Mouse (Mus musculus) spleen, postnatal 4 days (tissue): ENCODE measurements at regions not wholly inside any gene's neighbourhood (a gene's known extent, or its start where the extent isn't known, plus 50 kb on each side); places are given as distances from the start of the nearest gene placed in this dataset.

Source experiments
- DNase-seq, 2 experiments: peaks; one replicate each; pipeline ENCODE4 v3.0.0; 2022; ENCODE audit warnings: low spot score in 2 of 2

DNA sequence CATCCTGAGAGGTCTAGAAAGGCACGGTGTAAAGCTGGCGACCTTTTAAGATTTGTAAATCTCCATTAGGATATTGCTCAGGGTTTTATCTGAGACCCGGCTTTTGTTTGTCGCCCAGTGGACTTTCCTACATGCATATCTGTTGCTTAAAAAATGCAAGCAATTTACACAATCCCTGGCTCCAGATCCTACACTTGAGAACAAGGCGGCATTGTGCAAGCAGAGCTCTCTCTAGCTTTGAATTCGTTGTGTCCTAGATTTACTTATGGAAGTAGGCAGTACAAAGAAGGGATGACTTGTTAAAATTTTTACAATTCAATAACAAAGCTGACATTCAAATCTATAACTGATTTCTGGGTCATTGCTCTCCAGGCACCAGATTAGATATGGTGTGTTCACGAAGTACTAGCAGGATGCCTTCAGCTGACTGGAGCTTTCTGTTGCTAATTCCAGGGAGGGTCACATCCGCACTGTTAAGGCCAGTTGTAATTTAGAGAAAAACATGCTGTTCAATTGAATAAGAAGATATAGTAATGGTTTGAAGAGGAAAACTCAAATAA lies 62.2 kb upstream of the Teddm2 start:
- DNase-seq = no peak

DNA sequence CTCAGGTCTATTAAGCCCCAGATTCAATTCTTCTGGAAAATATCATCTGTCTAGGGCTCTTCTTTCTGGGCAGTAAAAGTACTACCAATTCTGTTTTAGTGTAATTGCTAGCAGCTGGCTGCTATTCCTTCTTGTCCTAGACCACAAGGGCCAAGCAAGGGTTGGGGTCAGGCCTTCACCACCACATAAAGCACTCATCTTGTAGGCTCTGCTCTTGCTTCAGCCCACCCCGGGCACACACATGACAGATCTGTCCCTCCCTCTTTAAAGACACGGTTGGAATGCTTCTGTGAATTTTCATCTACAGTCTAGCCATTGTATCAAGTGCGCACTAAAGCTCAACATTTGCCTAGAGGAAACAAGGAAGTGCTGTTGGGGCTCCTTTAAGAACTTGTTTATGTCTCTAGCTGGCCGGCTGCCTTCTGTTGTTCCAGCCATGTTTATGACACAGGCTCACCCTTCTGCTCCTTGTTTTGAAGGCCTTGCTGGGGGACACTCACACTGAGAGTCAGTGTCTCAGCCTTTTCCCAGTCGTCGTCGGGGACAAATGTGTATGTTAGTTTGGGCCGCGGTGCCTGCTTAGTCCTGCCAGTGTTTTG lies 63.8 kb upstream of the Teddm2 start:
- no peak for DNase-seq

DNA sequence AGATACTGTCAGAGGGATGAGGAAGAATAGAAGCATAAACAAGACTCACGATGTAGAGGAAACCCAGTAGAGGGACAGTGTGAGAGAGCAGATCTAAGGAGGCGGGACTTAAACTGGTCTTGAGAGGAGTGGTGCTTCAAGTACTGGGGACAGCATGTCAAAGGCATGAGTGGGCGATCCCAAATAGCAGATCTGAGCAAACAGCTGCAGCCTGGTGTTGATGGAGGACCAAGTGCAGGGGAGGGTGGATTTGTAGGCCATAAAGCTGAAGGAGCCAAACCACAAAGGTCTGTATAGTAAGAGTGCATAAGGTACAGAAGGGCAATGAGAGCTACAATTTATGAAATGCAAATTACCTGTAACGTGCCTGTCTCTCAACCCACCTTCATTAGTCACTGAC lies 69.4 kb upstream of the Teddm2 start:
- no peak for DNase-seq

DNA sequence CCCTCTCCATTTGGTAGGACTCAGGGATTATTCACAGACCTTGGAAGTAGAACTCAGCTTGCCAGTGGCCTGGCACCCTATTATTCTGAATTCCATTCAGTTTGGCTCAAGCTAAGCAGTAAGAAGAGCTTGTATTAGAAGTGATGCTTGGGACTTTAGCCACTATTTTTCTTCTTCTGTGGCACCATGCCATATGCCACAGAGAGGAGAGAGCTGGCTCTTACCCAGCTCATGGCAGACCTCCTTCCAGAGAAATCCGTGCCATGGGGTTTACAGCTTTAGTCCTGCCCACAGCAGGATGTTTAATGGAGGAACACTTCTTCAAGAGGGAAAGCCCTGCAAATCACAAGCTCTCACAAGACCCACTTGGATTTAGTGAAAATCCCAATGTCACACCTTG lies 74.3 kb upstream of the Teddm2 start:
- no peak for DNase-seq

DNA sequence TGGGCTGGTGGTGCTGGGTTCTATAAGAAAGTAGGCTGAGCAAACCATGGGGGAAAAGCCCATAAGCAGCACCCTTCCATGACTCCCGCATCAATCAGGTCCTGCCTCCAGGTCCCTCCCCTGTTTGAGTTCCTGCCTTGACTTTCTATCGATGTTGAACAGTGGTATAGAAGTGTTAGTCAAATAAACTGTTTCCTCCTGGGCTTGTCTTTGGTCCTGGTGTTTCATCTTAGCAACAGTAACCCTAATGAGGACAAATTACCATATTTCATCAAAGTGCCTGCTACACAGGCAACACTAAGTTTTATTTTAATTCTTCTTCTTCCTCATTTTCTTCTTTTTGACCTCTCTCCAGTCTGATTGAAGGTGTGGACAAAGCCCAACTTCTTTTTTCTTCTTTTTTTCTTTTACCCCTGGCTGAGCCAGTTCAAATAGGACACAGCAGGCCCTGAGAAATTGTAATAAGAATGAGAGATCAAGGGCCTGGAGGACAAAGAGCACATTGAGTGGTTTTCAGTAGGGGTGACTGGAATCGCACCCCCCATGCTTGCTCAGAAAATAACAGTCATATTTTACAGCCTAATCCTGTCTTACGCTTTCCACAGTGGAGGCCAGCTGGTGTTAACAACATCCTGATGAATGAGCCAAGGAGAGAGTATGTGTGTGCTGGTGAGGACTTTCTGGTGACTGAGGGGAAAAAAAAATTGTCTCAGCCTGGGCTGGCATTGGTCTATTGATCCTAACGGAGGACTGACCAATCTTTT lies 78.1 kb upstream of the Teddm2 start:
- no peak for DNase-seq

DNA sequence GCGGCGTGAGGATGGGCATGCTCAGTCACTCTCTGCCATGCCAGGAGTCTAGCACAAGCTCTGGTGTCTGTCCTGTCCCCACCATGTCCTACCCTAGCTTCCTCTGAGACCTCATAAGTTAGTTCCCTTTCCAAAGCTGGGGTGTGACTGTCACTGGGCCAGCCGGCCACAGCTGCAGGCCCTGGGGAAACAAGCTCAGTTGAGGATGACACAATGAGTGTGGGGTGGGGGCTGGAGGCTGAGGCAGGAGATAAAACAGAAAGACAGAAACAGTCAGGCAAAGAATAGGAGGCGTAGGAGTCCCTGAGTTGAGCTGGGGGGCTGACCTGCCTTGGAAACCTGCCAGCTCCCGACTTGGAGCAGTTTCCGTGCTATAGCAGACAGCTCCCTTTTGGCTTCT lies 80.9 kb upstream of the Teddm2 start:
- peak; percentile 26 to 63 for DNase-seq

DNA sequence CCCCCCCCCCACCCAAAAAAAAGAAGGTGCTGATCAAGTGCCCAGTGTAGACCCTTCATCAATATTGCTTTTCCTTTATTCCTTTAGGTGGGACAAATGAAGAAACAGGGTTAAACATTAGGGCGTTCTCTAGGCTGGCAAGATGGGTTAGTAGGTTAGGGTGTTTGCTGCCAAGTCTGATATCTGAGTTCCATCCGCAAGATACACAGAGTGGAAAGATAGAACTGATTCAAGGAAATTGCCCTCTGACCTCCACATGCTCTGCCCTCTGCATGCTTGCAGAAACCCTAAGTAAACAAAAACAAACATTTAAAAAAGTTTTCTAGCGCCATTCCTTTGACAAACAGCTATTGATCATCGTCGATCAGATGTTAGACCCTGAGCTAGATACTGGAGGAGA lies 85.6 kb upstream of the Teddm2 start:
- DNase-seq = no peak

DNA sequence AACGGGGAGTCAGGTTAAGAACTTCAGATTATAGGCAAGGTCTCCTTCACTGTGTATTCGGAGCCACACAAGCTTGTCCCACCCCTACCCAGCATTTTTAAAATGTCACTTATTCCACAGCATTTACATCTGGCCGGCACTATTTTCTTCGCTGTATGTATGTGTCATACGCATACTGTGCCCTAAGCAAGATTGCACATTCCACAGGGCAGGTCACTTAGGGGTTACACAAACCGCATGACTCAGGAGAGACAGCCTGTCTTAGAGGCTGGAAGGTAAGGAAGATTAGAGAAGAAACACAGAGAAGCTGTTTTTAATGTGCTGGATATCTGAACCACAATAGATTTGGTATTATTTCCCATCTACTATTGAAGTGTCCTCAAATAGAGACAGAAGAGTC lies 86.6 kb upstream of the Teddm2 start:
- DNase-seq = no peak

DNA sequence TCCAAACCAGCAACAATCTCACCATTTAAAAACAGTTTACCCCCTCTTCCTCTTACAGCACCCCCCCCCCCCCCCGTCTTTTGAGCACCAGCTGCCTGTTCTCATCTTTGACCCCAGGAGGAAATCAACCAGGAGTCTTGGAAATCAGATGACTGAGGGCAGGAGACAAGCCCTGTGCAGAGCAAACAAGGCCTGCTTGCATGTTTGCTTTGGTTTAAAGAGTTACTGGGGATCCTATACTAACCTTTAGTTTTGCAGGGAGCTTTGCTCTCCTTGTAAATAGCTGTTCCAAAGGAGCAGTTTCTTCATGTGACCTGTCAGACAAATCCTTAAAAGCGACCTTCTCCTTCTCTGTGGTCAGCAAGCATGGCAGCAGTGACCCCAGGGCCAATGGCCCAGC lies 88.3 kb upstream of the Teddm2 start:
- no peak for DNase-seq

DNA sequence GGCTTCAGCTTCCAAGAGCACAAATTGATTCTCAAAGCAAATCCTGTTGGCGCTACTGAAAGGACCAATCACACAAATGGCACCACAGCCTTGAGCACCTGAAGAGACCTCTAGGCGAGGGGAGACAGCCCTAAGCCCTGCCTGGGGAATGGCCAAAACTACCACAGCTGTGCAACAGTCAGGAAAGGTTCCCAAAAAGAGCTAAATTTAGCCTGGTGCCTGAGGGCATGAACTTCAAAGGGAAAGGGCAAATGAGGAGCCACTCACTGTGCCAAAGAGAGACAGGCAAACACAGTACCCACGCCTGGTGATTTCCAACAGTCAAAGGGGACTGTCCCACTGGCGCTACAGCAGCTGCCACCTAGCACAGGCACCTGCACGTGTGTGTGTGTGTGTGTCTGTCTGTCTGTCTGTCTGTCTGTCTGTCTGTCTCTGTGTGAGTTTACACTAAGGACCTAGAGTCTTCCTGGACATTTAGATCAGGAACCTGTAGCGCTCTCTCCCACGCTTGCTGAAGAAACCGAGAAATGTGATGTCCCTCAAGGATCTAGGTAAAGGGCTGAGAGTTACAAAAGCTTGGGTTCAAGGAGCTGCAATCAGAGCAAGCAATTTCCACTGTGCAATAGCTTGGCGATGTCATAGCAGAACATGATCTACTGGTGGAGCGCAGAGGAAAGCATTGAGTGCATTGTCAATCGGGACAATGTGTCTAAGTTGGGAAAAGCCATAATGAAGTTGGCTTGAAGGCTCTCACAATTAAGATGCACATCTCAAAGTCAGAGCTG lies 90.8 kb upstream of the Teddm2 start:
- no peak for DNase-seq

DNA sequence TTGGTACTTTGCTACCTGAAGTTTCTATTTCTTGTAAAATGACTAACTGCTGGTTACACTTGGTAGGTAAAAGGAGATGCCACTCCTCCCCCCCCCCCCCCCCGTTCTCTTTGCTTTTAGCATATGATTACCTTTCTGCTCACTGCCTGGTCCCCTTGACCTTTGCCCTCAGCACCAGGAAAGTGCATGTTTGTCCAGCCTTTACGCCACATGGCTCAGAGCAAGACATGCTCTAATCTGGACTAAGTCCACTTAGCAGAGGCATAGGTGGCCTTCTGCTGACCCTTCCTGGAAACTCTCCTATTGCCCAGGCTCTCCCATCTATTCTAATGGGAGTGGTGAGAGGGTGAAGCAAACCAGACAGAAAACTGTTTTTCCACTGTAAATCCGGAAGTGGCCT lies 92.4 kb upstream of the Teddm2 start:
- no peak for DNase-seq

DNA sequence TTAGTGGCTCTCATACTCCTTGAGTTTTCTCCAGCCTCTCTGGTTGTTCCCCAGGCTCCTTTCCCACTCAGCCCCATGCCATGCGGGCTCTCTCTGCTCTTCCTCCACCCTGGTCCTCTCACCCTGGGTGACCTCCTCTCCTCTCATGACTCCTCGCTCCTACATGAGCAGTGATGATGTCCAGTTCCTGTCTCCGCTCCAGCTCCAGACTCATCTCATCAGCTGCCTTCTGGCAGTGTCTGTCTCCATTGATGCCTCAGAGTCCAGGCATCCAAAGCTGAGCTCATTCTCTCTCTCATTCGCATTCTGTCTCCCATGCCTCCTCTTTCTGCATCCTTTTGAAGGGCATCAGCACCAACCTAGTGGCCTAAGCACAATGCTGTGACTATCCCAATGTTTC lies 94.8 kb upstream of the Teddm2 start:
- DNase-seq = no peak

DNA sequence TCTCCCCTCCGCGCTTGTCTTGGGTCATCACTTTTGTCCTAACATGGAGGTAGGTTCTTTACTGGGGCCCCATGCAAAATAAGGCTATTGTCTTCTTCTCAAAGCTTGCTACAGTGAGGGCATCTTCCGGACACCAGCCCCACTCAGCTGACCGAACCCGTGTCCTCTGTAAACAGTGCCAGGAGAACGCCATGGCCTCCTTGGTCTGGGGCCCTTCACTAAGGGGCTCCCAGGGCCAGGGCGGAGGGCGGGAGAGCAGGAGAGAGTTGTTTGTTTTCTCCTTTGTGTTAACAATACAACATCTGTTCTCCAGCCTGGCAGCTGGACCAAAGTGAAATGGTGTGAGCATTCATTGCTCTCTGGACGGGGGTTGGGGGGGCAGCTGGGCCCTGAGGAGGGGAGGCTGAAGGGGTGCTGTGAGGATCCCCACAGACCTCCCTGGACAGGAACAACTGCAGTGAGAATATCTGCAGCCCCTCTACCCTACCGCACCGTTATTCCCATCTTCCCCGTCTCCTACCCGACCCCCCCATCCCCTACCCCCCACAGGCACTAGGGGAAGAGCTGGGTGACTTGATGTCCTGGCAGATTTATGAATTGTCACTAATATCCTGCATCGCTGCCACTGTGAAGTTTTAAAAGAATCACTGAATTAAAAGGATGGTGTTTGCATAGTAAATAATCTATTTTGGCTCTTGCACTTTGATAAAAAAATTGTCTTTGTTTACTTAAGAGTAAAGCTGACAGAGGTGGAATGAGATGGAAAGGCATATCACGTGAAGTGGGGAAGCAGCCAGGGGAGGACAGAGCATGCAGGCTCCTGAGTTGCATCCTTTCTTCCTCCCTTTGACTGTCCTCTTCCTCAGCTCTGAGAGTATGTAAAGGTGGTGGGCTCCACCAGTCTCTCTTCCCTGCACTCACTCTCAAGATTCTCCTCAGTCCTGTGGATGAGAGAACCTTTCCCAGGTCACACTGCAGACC lies 97.5 kb upstream of the Teddm2 start:
- no peak for DNase-seq

DNA sequence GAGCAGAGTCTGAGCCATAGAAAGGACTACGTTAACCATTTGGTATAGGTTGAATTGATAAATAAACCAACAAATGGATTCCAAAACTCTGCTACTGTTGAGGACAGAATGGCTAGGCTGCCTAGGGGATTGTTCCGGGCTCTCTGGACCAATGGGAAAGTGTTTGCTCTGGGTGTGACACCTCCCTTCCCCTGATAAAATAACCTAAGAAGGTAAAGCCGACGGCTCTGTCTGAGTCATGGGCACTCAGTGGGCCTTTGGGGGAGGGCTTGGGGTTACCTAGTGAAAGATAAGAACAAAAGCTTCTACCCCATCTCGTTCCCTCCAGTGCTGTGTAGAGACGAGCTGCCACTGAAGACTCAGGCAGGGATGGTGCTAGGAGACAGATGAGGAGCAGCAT lies 99.7 kb upstream of the Teddm2 start:
- DNase-seq = no peak

DNA sequence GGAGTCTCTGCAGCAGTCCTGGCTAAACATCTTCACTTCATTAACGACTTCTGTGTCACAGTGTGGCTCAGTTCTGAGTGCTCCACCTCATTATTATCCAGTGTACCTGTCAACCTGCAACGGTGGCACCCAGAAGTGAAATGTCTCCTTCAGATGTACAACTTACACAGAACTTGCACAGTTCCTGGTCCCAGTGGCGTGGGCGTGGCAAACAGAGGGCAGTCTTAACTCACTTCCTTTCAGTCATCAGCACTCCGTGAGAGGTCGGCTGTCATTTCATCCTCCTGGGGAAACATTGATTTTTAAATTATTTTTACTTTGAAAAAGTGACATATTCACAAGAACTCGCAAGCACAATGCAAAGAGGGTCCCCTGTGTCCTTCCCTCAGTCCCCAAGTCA lies 103.6 kb upstream of the Teddm2 start:
- DNase-seq = no peak

DNA sequence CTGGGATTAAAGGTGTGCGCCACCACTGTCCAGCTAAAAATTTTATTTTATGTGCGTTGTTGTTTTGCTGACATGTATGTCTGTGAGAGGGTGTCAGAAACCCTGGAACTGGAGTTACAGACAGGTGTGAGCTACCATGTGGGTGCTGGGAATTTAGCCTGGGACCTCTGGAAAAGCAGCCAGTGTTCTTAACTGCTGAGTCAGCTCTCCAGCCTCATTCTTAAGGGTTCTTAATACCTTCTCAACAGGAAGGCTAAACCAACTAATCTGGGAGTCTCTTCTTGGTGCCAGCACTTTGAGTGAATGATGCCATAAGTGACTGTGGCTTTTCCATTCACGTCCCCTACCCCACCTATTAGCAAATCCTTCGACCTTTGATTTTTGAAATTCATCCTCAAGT lies 104.6 kb upstream of the Teddm2 start:
- no peak for DNase-seq

DNA sequence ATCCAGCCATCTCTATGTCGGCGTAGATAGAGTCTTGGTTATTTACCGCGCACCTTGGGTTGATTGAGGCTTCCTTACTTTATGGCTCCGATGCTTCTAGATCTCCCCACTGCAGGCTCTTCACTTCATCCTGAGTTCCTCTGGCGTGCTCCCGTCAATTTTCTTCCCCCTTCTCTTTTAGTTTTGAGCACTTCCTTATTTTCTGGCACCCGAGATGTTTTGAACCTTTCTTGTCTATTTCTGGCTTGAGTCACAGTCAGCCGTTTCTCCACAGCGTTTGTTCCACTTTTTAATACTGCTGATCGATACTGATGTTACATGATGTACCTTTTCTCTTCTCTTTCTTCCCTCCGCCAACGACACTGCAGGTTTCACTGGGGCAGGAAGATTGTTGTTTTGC lies 106.0 kb upstream of the Teddm2 start:
- no peak for DNase-seq

DNA sequence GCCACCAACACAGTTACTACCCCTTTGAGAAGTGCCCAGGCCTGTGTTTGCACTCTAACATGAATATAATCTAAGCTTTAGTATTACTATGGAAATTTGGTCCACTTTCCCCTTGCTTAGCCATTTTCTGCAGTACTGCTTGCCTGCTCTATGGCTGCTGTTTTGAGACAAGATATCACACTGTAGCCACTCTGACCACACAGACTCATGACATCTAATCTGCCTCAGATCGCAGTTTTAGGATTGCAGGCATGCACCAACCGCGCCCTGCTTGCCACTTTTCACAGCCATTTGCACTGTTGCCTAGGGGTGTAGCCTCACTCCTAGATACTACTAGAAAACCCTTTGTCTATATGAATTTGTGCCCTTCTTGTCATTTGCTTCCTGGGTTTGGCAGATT lies 107.4 kb upstream of the Teddm2 start:
- no peak for DNase-seq

DNA sequence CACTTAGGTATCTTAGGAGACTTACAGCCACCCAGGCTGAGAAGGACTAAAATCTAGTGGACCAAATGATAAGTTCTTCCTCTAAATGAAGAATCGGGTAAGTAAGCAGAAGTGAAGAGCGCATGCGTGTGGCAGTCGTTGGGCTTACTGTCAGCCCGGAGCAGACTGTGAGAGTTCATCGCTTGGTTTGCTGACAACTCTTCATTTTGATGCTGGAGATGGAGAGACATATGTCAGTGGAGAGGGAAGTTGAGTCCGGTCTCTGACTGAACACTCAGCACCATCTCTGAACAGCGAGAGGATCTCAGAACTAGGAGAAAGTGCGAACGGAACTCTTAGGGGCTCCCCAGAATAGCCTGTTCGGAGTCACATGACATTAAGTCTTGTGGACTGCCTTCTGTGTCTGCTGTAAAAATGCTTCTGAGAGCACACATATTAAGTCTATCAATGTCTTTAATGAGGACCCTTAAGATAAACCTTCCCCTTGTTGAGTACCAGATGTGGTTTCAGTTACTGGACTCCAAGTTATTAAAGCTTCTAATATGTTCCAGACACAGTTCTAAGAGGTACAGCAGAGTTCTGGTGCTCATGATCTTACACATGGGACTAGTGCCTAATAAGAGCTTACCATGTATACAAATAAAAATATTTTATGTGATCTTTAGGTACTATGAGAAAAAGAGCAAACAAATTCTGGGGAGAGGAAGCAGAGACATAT lies 108.7 kb upstream of the Teddm2 start:
- no peak for DNase-seq

DNA sequence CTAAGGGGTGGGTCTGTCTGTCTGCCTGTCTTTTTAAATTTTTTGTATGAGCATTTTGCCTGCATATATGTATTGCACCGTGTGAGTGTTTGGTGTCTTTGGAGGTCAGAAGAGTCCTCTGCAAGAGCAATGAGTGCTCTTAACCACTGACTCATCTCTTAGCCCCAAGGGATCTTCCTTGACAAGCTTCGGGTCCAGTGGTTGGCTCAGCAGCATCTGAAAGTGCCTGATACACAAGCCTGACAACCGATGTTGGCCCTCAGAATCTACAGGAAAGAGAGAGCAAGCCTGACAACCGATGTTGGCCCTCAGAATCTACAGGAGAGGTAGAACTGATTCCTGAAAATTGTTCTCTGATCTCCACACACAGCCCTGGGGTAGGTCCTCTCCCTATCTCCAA lies 110.7 kb upstream of the Teddm2 start:
- no peak for DNase-seq

DNA sequence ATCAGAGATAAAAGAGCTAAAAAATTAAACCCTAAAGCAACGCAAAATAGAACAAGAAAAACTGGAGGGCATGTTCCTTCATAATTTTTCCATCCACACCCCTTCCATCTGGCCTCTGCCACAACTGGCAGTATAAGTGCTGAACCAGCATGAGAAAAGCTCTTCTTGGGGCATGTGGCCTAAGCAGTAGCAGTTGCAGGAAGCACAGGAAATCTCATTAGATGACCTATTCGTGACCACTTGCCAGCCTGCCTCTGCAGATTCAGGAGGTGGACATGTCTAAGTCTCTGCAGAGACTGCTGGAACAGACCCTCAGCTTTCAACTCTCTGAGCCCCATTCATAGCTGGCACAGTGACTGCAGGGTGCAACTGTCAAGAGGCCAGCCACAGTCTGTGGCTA lies 116.5 kb upstream of the Teddm2 start:
- no peak for DNase-seq
